Mouse (Mus musculus) myocyte (in vitro differentiated cells): ENCODE results near the gene Inip. TPM values are rescaled to one million over a fixed set of nuclear protein-coding genes. Genes with fewer than 3 reads are reported as not detected.
A peak's percentile ranks its signal among the peaks of the same experiment; 100 is the strongest.

Experiments
- H3K27me3 ChIP-seq: one replicate; pipeline ENCODE4 v1.6.1; 2011; ENCODE audit not compliant: control insufficient read depth, insufficient read depth, insufficient read length
- H3K36me3 ChIP-seq: one replicate; pipeline ENCODE4 v1.6.1; 2011; ENCODE audit not compliant: control insufficient read depth, insufficient read depth
- H3K4me2 ChIP-seq: one replicate; pipeline ENCODE4 v1.6.1; 2011; ENCODE audit warnings: low read depth, control low read depth
- H3K4me3 ChIP-seq: one replicate; pipeline ENCODE4 v1.5.1; 2011; ENCODE audit warnings: mild to moderate bottlenecking, control low read depth, moderate library complexity
- H3K79me2 ChIP-seq: one replicate; pipeline ENCODE4 v1.6.1; 2011; ENCODE audit not compliant: control insufficient read depth, insufficient read depth
- H3ac ChIP-seq: one replicate; pipeline ENCODE4 v1.6.1; 2011; ENCODE audit not compliant: control insufficient read depth, insufficient read length
- CEBPB ChIP-seq: IDR thresholded peaks from 2 replicates; pipeline ENCODE4 v1.6.1; 2011; ENCODE audit warnings: mild to moderate bottlenecking, moderate library complexity; ENCODE audit not compliant: poor library complexity, insufficient read depth, severe bottlenecking
- E2F4 ChIP-seq: IDR thresholded peaks from one replicate; pipeline ENCODE4 v1.6.1; 2011; ENCODE audit warnings: mild to moderate bottlenecking, control low read depth, moderate library complexity; ENCODE audit not compliant: insufficient read depth
- MAX ChIP-seq: IDR thresholded peaks from one replicate; pipeline ENCODE4 v1.6.1; 2011; ENCODE audit warnings: low read depth, mild to moderate bottlenecking, control low read depth
- MYOD1 ChIP-seq, 3 experiments: IDR thresholded peaks; one replicate each; pipeline ENCODE4 v1.6.1; 2011; ENCODE audit warnings: control low read depth in 2 of 3, low read depth in 2 of 3, mild to moderate bottlenecking in 2 of 3, moderate library complexity in 1 of 3; ENCODE audit not compliant: insufficient read length in 2 of 3, control insufficient read depth in 1 of 3
- MYOG ChIP-seq, 3 experiments: IDR thresholded peaks; one replicate each; pipeline ENCODE4 v1.6.1; 2011; ENCODE audit warnings: control low read depth in 2 of 3, low read depth in 2 of 3, mild to moderate bottlenecking in 2 of 3; ENCODE audit not compliant: insufficient read length in 2 of 3, control insufficient read depth in 1 of 3, insufficient read depth in 1 of 3
- POLR2A ChIP-seq: IDR thresholded peaks from one replicate; pipeline ENCODE4 v1.6.1; 2011; ENCODE audit warnings: low read depth, mild to moderate bottlenecking, control low read depth, moderate library complexity; ENCODE audit not compliant: insufficient read length
- POLR2AphosphoS2 ChIP-seq: IDR thresholded peaks from one replicate; pipeline ENCODE4 v1.6.1; 2011; ENCODE audit warnings: low read depth, control low read depth; ENCODE audit not compliant: insufficient read length
- REST ChIP-seq: IDR thresholded peaks from one replicate; pipeline ENCODE4 v1.6.1; 2011; ENCODE audit warnings: mild to moderate bottlenecking, control low read depth, moderate library complexity; ENCODE audit not compliant: insufficient read depth, insufficient read length
- SRF ChIP-seq: IDR thresholded peaks from one replicate; pipeline ENCODE4 v1.6.1; 2011; ENCODE audit warnings: low read depth; ENCODE audit not compliant: control insufficient read depth, insufficient read length
- TCF12 ChIP-seq: IDR thresholded peaks from one replicate; pipeline ENCODE4 v1.6.1; 2011; ENCODE audit warnings: mild to moderate bottlenecking, control low read depth; ENCODE audit not compliant: poor library complexity, insufficient read depth, severe bottlenecking
- TCF3 ChIP-seq: IDR thresholded peaks from one replicate; pipeline ENCODE4 v1.6.1; 2011; ENCODE audit warnings: low read depth, control low read depth; ENCODE audit not compliant: insufficient read length
- USF1 ChIP-seq: IDR thresholded peaks from one replicate; pipeline ENCODE4 v1.6.1; 2011; ENCODE audit warnings: low read depth, mild to moderate bottlenecking, control low read depth, moderate library complexity
- polyA plus RNA-seq: library from polyadenylated mRNA; unstranded; fragments of >200 nt; fragmentation: generic; extraction: Trizol; gene quantifications from one replicate; pipeline ENCODE4 v1.2.1, GENCODE M21; 2012; ENCODE audit warnings: missing spikeins

Inip gene
- polyA plus RNA-seq, 1 experiment = 7.4 TPM

DNA sequence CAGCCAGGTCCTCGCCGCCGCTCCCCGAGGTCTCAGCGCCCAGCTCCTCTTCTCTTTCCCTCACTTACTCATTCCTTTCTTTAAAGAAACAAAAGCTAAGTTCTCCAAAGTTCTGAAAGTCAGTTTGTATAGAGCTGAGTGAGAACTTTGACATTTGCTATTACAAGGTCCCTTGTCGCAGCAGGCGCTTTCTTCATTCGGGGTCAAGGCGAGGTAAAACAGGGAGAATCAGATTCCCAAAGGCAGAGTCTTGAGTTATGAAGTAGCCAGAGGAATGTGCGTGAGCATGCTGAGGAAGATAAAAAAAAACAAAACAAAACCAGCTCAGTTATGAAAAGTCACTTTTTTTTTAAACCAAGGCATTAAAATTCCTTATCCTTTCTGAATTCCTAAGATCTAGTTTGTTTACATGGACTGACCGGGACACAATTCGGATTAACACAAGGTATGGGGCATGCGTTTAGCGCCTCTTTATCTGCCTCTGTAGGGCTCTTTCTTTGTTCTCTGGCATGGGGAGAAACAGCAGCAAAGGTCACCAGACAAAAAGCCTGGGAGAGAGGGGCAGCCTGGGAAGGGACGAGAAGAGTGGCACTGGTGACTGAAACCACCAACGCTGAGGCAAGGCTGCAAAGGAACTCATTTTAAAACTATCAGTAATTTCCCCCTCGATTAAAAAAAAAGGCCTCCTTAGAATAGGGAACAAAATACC, 29.1 kb downstream of the Inip start:
- no peak overlapping the region for H3K4me2 ChIP-seq
- no peak overlapping the region for H3K4me3 ChIP-seq
- H3K36me3 ChIP-seq = peaks cover 44% of the 10 kb centered on the region
- H3ac ChIP-seq = no peak overlapping the region
- peaks cover 6% of the 10 kb centered on the region for H3K79me2 ChIP-seq
- no peaks in the 10 kb centered on the region for H3K27me3 ChIP-seq
- TF ChIP-seq POLR2AphosphoS2 (no peak), POLR2A (no peak), MAX (no peak), CEBPB (no peak), REST (no peak), MYOG (IDR thresholded peaks at IDR 0.05; ENCODE audit: control insufficient read depth in 1 of 3, insufficient read depth in 1 of 3, insufficient read length in 2 of 3, low read depth in 2 of 3) (no peak), SRF (no peak)

DNA sequence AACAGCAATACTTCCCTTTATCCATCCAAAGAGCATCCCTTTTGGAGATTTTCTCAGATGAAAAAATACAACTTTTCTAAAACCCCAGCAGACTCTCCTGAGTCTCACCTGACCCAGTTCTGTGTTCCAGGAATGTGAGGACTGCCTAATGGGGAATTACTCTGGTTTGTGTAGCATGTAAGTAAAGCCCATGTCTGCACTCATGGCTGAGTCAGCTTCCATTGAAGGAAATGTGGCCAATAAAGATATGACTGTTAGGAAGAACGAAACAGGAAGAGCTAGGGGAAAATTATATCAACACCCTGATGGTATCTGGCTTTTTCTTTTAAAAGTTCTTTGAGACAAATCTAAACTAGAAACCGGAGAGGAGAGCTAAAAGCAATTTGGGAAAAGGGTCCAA, 33.7 kb downstream of the Inip start:
- Histone ChIP-seq H3ac (no peak overlapping the region), H3K27me3 (no peaks in the 10 kb centered on the region), H3K4me2 (no peak overlapping the region), H3K36me3 (peaks cover 19% of the 10 kb centered on the region), H3K4me3 (no peak overlapping the region), H3K79me2 (no peaks in the 10 kb centered on the region)
- no peak for TF ChIP-seq E2F4
- TF ChIP-seq USF1 = no peak
- no peak for TF ChIP-seq MYOG (IDR thresholded peaks at IDR 0.05; ENCODE audit: control insufficient read depth in 1 of 3, insufficient read depth in 1 of 3, insufficient read length in 2 of 3, low read depth in 2 of 3)
- no peak for TF ChIP-seq POLR2A
- no peak for TF ChIP-seq MYOD1 (IDR thresholded peaks at IDR 0.05; ENCODE audit: control insufficient read depth in 1 of 3, insufficient read length in 2 of 3, low read depth in 2 of 3)
- TF ChIP-seq TCF12 = no peak
- no peak for TF ChIP-seq MAX
- no peak for TF ChIP-seq SRF

DNA sequence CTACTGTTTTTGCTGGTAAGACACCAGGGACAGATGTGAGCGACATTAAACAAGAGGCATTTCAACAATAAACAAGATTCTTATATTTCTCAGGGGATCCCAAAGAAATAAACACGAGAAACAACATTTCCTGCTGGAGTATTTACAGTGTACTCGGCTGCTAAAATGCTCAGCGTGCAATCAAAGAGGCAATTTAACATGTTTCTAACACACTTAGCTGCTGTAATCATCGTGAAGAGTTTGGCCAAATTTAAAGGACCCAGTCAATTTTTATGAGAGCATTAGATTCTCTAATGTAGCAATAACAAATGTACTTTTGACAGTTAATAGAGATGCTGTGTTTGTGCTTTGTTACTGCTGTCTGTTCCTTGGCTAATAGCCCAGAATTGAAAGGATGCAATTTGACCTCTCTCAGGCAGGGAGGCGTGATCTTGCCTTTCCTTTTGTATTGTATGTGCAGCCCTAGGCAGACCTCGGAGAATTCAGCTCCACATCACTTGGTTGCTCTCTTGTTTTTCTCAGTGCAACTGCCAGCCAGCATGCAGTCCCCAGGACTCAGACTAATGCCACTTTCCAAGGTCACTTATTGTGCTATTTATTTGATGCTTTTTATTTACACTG, 35.9 kb downstream of the Inip start:
- Histone ChIP-seq H3K79me2 (no peaks in the 10 kb centered on the region), H3K27me3 (no peaks in the 10 kb centered on the region), H3ac (no peak overlapping the region)

DNA sequence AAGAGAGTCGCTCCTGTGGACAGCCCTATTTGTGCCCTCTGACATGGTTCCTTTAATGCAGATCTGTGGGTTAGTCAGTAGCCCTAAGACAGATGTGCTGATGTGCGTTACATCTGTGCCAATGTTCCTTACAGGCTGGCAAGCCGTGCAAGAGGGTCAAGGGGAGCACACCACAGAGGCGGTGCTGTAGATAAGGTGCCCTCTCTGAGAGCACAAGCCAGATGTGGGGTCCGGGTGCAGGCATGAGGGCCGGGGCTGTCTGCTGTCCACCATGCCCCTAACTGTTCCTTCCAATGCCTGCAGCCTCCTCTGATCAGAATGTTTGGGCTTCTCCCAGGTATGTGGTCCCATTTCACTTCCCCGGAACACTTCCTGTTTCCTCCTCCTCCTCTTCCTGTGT, 36.4 kb downstream of the Inip start:
- Histone ChIP-seq H3K4me2 (no peak overlapping the region), H3K27me3 (no peaks in the 10 kb centered on the region), H3K36me3 (no peaks in the 10 kb centered on the region), H3K4me3 (no peak overlapping the region), H3K79me2 (no peaks in the 10 kb centered on the region), H3ac (no peak overlapping the region)
- TF ChIP-seq MYOG (IDR thresholded peaks at IDR 0.05; ENCODE audit: control insufficient read depth in 1 of 3, insufficient read depth in 1 of 3, insufficient read length in 2 of 3, low read depth in 2 of 3) = no peak
- TF ChIP-seq MAX = no peak
- TF ChIP-seq USF1 = no peak
- no peak for TF ChIP-seq POLR2AphosphoS2
- TF ChIP-seq TCF3 = no peak
- TF ChIP-seq POLR2A = no peak
- no peak for TF ChIP-seq REST
- TF ChIP-seq SRF = no peak
- TF ChIP-seq CEBPB = no peak
- no peak for TF ChIP-seq E2F4
- TF ChIP-seq MYOD1 (IDR thresholded peaks at IDR 0.05; ENCODE audit: control insufficient read depth in 1 of 3, insufficient read length in 2 of 3, low read depth in 2 of 3) = no peak
- no peak for TF ChIP-seq TCF12

More for the DNA sequence above, 35.9 kb downstream of the Inip start:
- Histone ChIP-seq H3K4me3 (no peak overlapping the region), H3K4me2 (peak overlapping the region; percentile 1), H3K36me3 (peaks cover 5% of the 10 kb centered on the region)
- TF ChIP-seq REST = no peak
- TF ChIP-seq MYOG (IDR thresholded peaks at IDR 0.05; ENCODE audit: control insufficient read depth in 1 of 3, insufficient read depth in 1 of 3, insufficient read length in 2 of 3, low read depth in 2 of 3) = no peak
- TF ChIP-seq MYOD1 (IDR thresholded peaks at IDR 0.05; ENCODE audit: control insufficient read depth in 1 of 3, insufficient read length in 2 of 3, low read depth in 2 of 3) = no peak
- TF ChIP-seq POLR2AphosphoS2 = no peak
- no peak for TF ChIP-seq USF1
- no peak for TF ChIP-seq SRF
- no peak for TF ChIP-seq CEBPB
- no peak for TF ChIP-seq MAX

DNA sequence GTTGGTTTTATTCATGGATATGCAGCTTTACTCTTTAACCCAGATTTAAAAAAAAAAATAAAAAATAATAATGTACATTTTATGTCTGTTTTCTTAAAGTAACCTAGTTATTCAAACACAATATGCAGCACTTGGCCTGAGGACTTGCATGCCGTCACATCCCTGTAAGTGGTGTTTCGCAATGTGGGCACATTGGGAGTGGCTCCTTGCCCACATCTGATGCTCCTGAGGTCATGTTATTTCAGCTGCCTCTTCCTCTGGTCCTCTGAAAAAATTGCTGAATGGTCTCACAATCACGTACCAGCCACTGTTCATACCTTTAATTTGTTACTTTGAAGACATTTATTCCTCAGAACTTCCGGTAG, 40.0 kb downstream of the Inip start:
- TF ChIP-seq MYOG (IDR thresholded peaks at IDR 0.05; ENCODE audit: control insufficient read depth in 1 of 3, insufficient read depth in 1 of 3, insufficient read length in 2 of 3, low read depth in 2 of 3) (peak in 2 of 3 experiments; percentile 18 to 52), POLR2A (no peak), MAX (no peak), TCF12 (peak; percentile 68), REST (no peak), USF1 (no peak), TCF3 (peak; percentile 54), CEBPB (peak; percentile 100), E2F4 (no peak), MYOD1 (IDR thresholded peaks at IDR 0.05; ENCODE audit: control insufficient read depth in 1 of 3, insufficient read length in 2 of 3, low read depth in 2 of 3) (peak; percentile 40 to 92 (median 80)), SRF (no peak), POLR2AphosphoS2 (no peak)
- no peak overlapping the region for H3ac ChIP-seq
- no peak overlapping the region for H3K4me3 ChIP-seq
- H3K79me2 ChIP-seq = no peaks in the 10 kb centered on the region
- no peaks in the 10 kb centered on the region for H3K27me3 ChIP-seq
- no peaks in the 10 kb centered on the region for H3K36me3 ChIP-seq
- peak overlapping the region; percentile 48 for H3K4me2 ChIP-seq
